Mouse (Mus musculus) embryo, embryonic 10 days (tissue): ENCODE measurements around the gene Gda.

Source experiments
- DNase-seq: peaks from one replicate; pipeline ENCODE4 v3.0.0-alpha.2; 2015; ENCODE audit warnings: low spot score

The Gda gene

GRCm38 (mm10) chr19:21473345-21473744, at the start of gene Gda:
Gda (minus strand) TSS chr19:21473445.
- DNase-seq = no peak

- no peak for DNase-seq
Observed at GRCm38 (mm10) chr19:21520280-21520679, 47.0 kb upstream of the Gda start.

- DNase-seq = peak; percentile 39
Observed at GRCm38 (mm10) chr19:21510116-21510515, 36.9 kb upstream of the Gda start.

- DNase-seq = no peak
Observed at GRCm38 (mm10) chr19:21507561-21508232, 34.5 kb upstream of the Gda start.

GRCm38 (mm10) chr19:21507133-21507532, 33.9 kb upstream of the Gda start:
- DNase-seq = no peak

GRCm38 (mm10) chr19:21504716-21505115, 31.5 kb upstream of the Gda start:
- no peak for DNase-seq

- DNase-seq = no peak
Observed at GRCm38 (mm10) chr19:21499394-21499983, 26.2 kb upstream of the Gda start.

- DNase-seq = no peak
Observed at GRCm38 (mm10) chr19:21495817-21496216, 22.6 kb upstream of the Gda start.

GRCm38 (mm10) chr19:21493807-21494521, 20.7 kb upstream of the Gda start:
- DNase-seq = no peak

GRCm38 (mm10) chr19:21491391-21491790, 18.1 kb upstream of the Gda start:
- no peak for DNase-seq

GRCm38 (mm10) chr19:21487124-21487944, 14.1 kb upstream of the Gda start:
- no peak for DNase-seq

GRCm38 (mm10) chr19:21482096-21482495, 8.9 kb upstream of the Gda start:
- DNase-seq = no peak

- no peak for DNase-seq
Observed at GRCm38 (mm10) chr19:21481031-21481430, 7.8 kb upstream of the Gda start.

- no peak for DNase-seq
Observed at GRCm38 (mm10) chr19:21480053-21480419, 6.8 kb upstream of the Gda start.

GRCm38 (mm10) chr19:21479183-21480052, 6.2 kb upstream of the Gda start:
- no peak for DNase-seq

GRCm38 (mm10) chr19:21478538-21478937, 5.3 kb upstream of the Gda start:
- no peak for DNase-seq

- DNase-seq = no peak
Observed at GRCm38 (mm10) chr19:21477780-21478179, 4.5 kb upstream of the Gda start.

- DNase-seq = no peak
Observed at GRCm38 (mm10) chr19:21476782-21477181, 3.5 kb upstream of the Gda start.

GRCm38 (mm10) chr19:21472121-21472780, 994 bp downstream of the Gda start:
- peak; percentile 63 for DNase-seq

GRCm38 (mm10) chr19:21461221-21461960, 11.9 kb downstream of the Gda start:
- DNase-seq = no peak
